Mouse (Mus musculus) mouse trophoblast stem cell (cell line): ENCODE data around the gene Ano7.
"Not testable (repeated sequence)": the region's sequence is repeated elsewhere in the genome, so short reads cannot be mapped to it uniquely, and the experiment has no call there.

Source experiments
- in situ Hi-C, 2 experiments: fragments of 300-500 bp; cut with MseI, MboI; formaldehyde crosslinking; loops; 2 replicates in 1 of 2; 3 replicates in 1 of 2; pipeline ENCODE4 v1.15.1; 2025

Ano7 gene

DNA sequence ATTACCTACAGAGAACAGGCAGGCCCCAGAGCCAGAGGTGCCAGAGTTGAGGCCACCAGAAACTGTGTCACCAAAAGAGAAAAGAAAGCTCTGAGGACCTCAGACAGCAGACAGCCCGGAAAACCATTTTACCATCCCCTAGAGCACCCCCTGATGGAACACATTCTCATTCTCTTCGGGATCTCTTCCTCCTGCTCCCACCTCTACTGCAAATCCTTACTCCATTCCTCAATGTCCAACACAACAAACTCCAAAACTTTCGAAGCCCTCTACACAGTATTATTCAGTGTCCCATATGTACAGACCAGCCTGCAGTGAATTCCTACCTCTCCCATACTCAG lies 72.1 kb downstream of the Ano7 start:
- in situ Hi-C loops, result no loop called here

DNA sequence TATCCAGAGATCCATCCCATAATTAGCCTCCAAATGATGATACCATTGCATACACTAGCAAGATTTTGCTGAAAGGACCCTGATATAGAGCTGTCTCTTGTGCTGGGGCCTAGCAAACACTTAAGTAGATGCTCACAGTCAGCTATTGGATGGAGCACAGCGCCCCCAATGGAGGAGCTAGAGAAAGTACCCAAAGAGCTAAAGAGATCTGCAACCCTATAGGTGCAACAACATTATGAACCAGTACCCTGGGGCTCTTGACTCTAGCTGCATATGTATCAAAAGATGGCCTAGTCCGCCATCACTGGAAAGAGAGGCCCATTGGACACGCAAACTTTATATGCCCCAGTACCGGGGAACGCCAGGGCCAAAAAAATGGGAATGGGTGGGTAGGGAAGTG lies 76.4 kb downstream of the Ano7 start:
- in situ Hi-C loops, result not testable (repeated sequence)

DNA sequence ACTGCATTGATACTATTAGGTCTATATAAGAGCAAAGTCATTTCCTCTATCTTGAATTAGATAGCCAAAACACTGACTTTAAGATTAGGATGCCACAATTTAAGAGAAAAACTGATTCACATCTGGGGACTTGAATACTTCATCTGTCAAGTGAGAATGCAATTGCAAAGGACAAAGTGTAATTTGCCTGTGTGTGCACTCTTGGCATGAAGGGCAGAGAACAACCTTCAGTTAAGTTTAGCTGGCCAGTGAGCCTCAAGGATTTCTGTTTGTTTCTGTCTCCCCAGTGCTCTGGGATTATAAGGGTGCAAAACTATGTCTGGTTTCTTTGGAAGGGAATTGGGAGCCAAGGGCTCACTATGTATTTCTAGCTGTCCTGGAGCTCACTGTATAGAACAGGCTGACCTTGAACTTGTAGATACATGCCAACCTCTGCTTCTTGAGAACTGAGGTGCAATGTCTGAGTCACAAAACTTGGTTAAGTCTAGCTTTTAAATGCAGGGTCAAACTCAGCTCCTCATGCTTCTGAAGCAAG lies 80.1 kb downstream of the Ano7 start:
- in situ Hi-C loops, result no loop called here
